Mouse (Mus musculus) heart, postnatal 4 days (tissue): ENCODE results near the gene Ctc1. TPM values are rescaled to one million over a fixed set of nuclear protein-coding genes. Genes with fewer than 3 reads are reported as not detected.
"Not testable (repeated sequence)": the region's sequence is repeated elsewhere in the genome, so short reads cannot be mapped to it uniquely, and the experiment has no call there.

Experiments used
- DNase-seq: peaks from one replicate; pipeline ENCODE4 v3.0.0; 2021
- total RNA-seq, 2 experiments: library from RNA; stranded (reverse); gene quantifications; 2 replicates each; pipeline ENCODE4 v1.2.3; 2021

Ctc1 gene
- 10 to 100 TPM; 36.8 to 37.7 TPM for total RNA-seq

- DNase-seq, result peak; percentile 91
Observed at GRCm38 (mm10) chr11:69015644-69016441, at the start of gene Ctc1. TSS of gene Ctc1 (plus strand) at chr11:69015911.

GRCm38 (mm10) chr11:68966554-68966953 lies 49.2 kb upstream of the Ctc1 start:
- no peak for DNase-seq

GRCm38 (mm10) chr11:68967337-68968282 lies 48.1 kb upstream of the Ctc1 start, which contains the start of gene Slc25a35:
TSS of gene Slc25a35 (plus strand) at chr11:68968131.
- DNase-seq, result peak; percentile 90

GRCm38 (mm10) chr11:68968752-68969151 lies 47.0 kb upstream of the Ctc1 start:
- DNase-seq, result no peak

GRCm38 (mm10) chr11:68970232-68970631 lies 45.5 kb upstream of the Ctc1 start:
- DNase-seq, result peak; percentile 35

GRCm38 (mm10) chr11:68973250-68974058 lies 42.3 kb upstream of the Ctc1 start:
- peak; percentile 89 for DNase-seq

GRCm38 (mm10) chr11:68974059-68974450 lies 41.7 kb upstream of the Ctc1 start:
- DNase-seq, result no peak

GRCm38 (mm10) chr11:68975085-68975484 lies 40.6 kb upstream of the Ctc1 start, which contains the start of gene Rangrf:
TSS of gene Rangrf (minus strand) at chr11:68975185.
- no peak for DNase-seq

GRCm38 (mm10) chr11:68975601-68976000 lies 40.1 kb upstream of the Ctc1 start:
- no peak for DNase-seq

GRCm38 (mm10) chr11:68979320-68979733 lies 36.4 kb upstream of the Ctc1 start:
- no peak for DNase-seq

GRCm38 (mm10) chr11:68980919-68981318 lies 34.8 kb upstream of the Ctc1 start:
- DNase-seq, result no peak

- DNase-seq, result peak; percentile 86
Observed at GRCm38 (mm10) chr11:68982639-68983369, 32.9 kb upstream of the Ctc1 start.

GRCm38 (mm10) chr11:68987365-68987882 lies 28.3 kb upstream of the Ctc1 start:
- DNase-seq, result no peak

GRCm38 (mm10) chr11:68988341-68988740 lies 27.4 kb upstream of the Ctc1 start:
- DNase-seq, result no peak

- DNase-seq, result no peak
Observed at GRCm38 (mm10) chr11:68993122-68993521, 22.6 kb upstream of the Ctc1 start.

- peak; percentile 29 for DNase-seq
Observed at GRCm38 (mm10) chr11:68994377-68994776, 21.3 kb upstream of the Ctc1 start.

GRCm38 (mm10) chr11:68997080-68997479 lies 18.6 kb upstream of the Ctc1 start:
- no peak for DNase-seq

GRCm38 (mm10) chr11:69002782-69003181 lies 12.9 kb upstream of the Ctc1 start:
- not testable (repeated sequence) for DNase-seq

GRCm38 (mm10) chr11:69003592-69003991 lies 12.1 kb upstream of the Ctc1 start:
- DNase-seq, result peak; percentile 51

GRCm38 (mm10) chr11:69005193-69005592 lies 10.5 kb upstream of the Ctc1 start:
- DNase-seq, result no peak

- DNase-seq, result not testable (repeated sequence)
Observed at GRCm38 (mm10) chr11:69006575-69006974, 9.1 kb upstream of the Ctc1 start.
